Mouse (Mus musculus) stomach, postnatal 0 days (tissue): Measurements from ENCODE around the gene Cog5. TPM values are rescaled to one million over a fixed set of nuclear protein-coding genes. Genes with fewer than 3 reads are reported as not detected.

ENCODE experiments used
- ATAC-seq: fragments of 200-750 bp; cut with Nextera tagmentation; 2 replicates; pipeline ENCODE4 v1.8.0; 2017; ENCODE audit not compliant: low FRiP score, low TSS enrichment
- DNase-seq: peaks from one replicate; pipeline ENCODE4 v3.0.0-alpha.2; 2016; ENCODE audit warnings: low spot score
- H3K27ac ChIP-seq: fragments of 300-500 bp; sonication (generic); replicated peaks from 2 replicates; pipeline ENCODE4 v1.5.1; 2014; ENCODE audit warnings: mild to moderate bottlenecking, control low read depth
- H3K27me3 ChIP-seq: fragments of 300-500 bp; sonication (generic); 2 replicates; pipeline ENCODE4 v1.6.1; 2014; ENCODE audit warnings: low read length; ENCODE audit not compliant: control insufficient read depth, insufficient read depth
- H3K36me3 ChIP-seq: fragments of 300-500 bp; sonication (generic); 2 replicates; pipeline ENCODE4 v1.6.1; 2014; ENCODE audit warnings: low read length, mixed read lengths; ENCODE audit not compliant: control insufficient read depth, insufficient read depth
- H3K4me1 ChIP-seq: fragments of 300-500 bp; sonication (generic); replicated peaks from 2 replicates; pipeline ENCODE4 v1.6.1; 2014; ENCODE audit warnings: antibody characterized with exemption; ENCODE audit not compliant: control insufficient read depth, insufficient read depth
- H3K4me2 ChIP-seq: fragments of 300-500 bp; sonication (generic); replicated peaks from 2 replicates; pipeline ENCODE4 v1.6.1; 2014; ENCODE audit warnings: low read depth, mild to moderate bottlenecking, control low read depth, moderate library complexity
- H3K4me3 ChIP-seq: fragments of 300-500 bp; sonication (generic); 2 replicates; pipeline ENCODE4 v1.5.1; 2014; ENCODE audit warnings: low read depth, low read length, control low read depth
- H3K9ac ChIP-seq: fragments of 300-500 bp; sonication (generic); 2 replicates; pipeline ENCODE4 v1.6.1; 2014; ENCODE audit warnings: mild to moderate bottlenecking, low read length, control low read depth, mixed read lengths
- H3K9me3 ChIP-seq: fragments of 300-500 bp; sonication (generic); 2 replicates; pipeline ENCODE4 v1.6.1; 2016; ENCODE audit warnings: low read length; ENCODE audit not compliant: control insufficient read depth
- CTCF ChIP-seq: IDR thresholded peaks from 2 replicates; pipeline ENCODE4 v1.5.1; 2016; ENCODE audit warnings: antibody characterized with exemption, low read depth, mild to moderate bottlenecking, moderate library complexity
- EP300 ChIP-seq: optimal IDR thresholded peaks from 2 replicates; pipeline ENCODE3; 2016; ENCODE audit warnings: antibody characterized with exemption
- WGBS: fragments of 180-500 bp; shearing (Covaris S2); extraction: QIAGEN DNeasy Blood & Tissue Kit; methylation state at CpG from one replicate; pipeline ENCODE4 v1.1.7; 2014; 5-methylcytosine and 5-hydroxymethylcytosine counted together
- polyA plus RNA-seq: library from polyadenylated mRNA; unstranded; fragments of >200 nt; fragmentation: Nextera tagmentation; extraction: Ambion mirVana; gene quantifications from 2 replicates; pipeline ENCODE4 v1.2.1, GENCODE M21; 2015

Gene Cog5
- polyA plus RNA-seq, 1 experiment from 2014 or later: 14.4 TPM

- H3K27ac ChIP-seq: no peak overlapping the region
- no peak overlapping the region for H3K9ac ChIP-seq
- H3K36me3 ChIP-seq: no peaks in the 10 kb centered on the region
- ATAC-seq (no peak), DNase-seq (no peak)
- 57% methylated on average over 4 of the region's 4 CpGs for WGBS
- H3K4me3 ChIP-seq: no peak overlapping the region
- H3K4me1 ChIP-seq: no peaks in the 10 kb centered on the region
- no peak overlapping the region for H3K4me2 ChIP-seq
- no peak for TF ChIP-seq CTCF
- H3K27me3 ChIP-seq: no peaks in the 10 kb centered on the region
- H3K9me3 ChIP-seq: no peaks in the 10 kb centered on the region
Measured at GRCm38 (mm10) chr12:31712727-31713126, 58.1 kb downstream of the Cog5 start.

GRCm38 (mm10) chr12:31713600-31713999 is 58.9 kb downstream of the Cog5 start, which contains the start of gene Gpr22:
Gene Gpr22, minus strand, starts transcription at chr12:31713947.
- Histone ChIP-seq H3K27ac (no peak within 1 kb of the TSS), H3K4me2 (no peak within 1 kb of the TSS), H3K9me3 (no peaks in the 10 kb centered on the region), H3K9ac (no peak within 1 kb of the TSS), H3K27me3 (no peaks in the 10 kb centered on the region), H3K4me3 (no peak within 1 kb of the TSS), H3K4me1 (no peaks in the 10 kb centered on the region), H3K36me3 (no peaks in the 10 kb centered on the region)
- 57% methylated on average over 6 of the region's 6 CpGs for WGBS
- ATAC-seq (no peak), DNase-seq (no peak)
- no peak for TF ChIP-seq CTCF
- no peak for TF ChIP-seq EP300

GRCm38 (mm10) chr12:31714070-31714469 is 59.4 kb downstream of the Cog5 start:
- 92% methylated on average over 3 of the region's 3 CpGs for WGBS
- no peaks in the 10 kb centered on the region for H3K27me3 ChIP-seq
- H3K4me2 ChIP-seq: no peak overlapping the region
- no peaks in the 10 kb centered on the region for H3K36me3 ChIP-seq
- no peak overlapping the region for H3K4me3 ChIP-seq
- H3K27ac ChIP-seq: no peak overlapping the region
- H3K9ac ChIP-seq: no peak overlapping the region
- H3K9me3 ChIP-seq: no peaks in the 10 kb centered on the region
- no peak for ATAC-seq
- TF ChIP-seq CTCF (no peak), EP300 (no peak)
- no peak for DNase-seq
- H3K4me1 ChIP-seq: no peaks in the 10 kb centered on the region

GRCm38 (mm10) chr12:31719586-31720275 is 65.1 kb downstream of the Cog5 start:
- no peaks in the 10 kb centered on the region for H3K9me3 ChIP-seq
- no peaks in the 10 kb centered on the region for H3K36me3 ChIP-seq
- TF ChIP-seq CTCF (peak; percentile 73), EP300 (no peak)
- DNase-seq (peak; percentile 26), ATAC-seq (no peak)
- no peak overlapping the region for H3K4me2 ChIP-seq
- no peaks in the 10 kb centered on the region for H3K4me1 ChIP-seq
- no peaks in the 10 kb centered on the region for H3K27me3 ChIP-seq
- H3K27ac ChIP-seq: no peak overlapping the region
- H3K4me3 ChIP-seq: no peak overlapping the region
- H3K9ac ChIP-seq: no peak overlapping the region
- WGBS: 71% methylated on average over 1 of the region's 1 CpGs

GRCm38 (mm10) chr12:31724576-31724975 is 69.9 kb downstream of the Cog5 start:
- Histone ChIP-seq H3K4me2 (no peak overlapping the region), H3K4me3 (no peak overlapping the region), H3K9ac (no peak overlapping the region), H3K36me3 (no peaks in the 10 kb centered on the region), H3K27me3 (no peaks in the 10 kb centered on the region), H3K4me1 (no peaks in the 10 kb centered on the region), H3K9me3 (no peaks in the 10 kb centered on the region), H3K27ac (no peak overlapping the region)
- WGBS: 91% methylated on average over 3 of the region's 3 CpGs
- no peak for DNase-seq
- TF ChIP-seq EP300: no peak
- TF ChIP-seq CTCF: peak; percentile 11; the same call in 1 of the 2 replicates
- ATAC-seq: no peak

- no peak for TF ChIP-seq EP300
- no peak for TF ChIP-seq CTCF
- no peaks in the 10 kb centered on the region for H3K36me3 ChIP-seq
- H3K27ac ChIP-seq: no peak overlapping the region
- WGBS: 86% methylated on average over 12 of the region's 12 CpGs
- no peak for ATAC-seq
- H3K4me3 ChIP-seq: no peak overlapping the region
- H3K4me2 ChIP-seq: no peak overlapping the region
- DNase-seq: no peak
- H3K9me3 ChIP-seq: no peaks in the 10 kb centered on the region
- H3K9ac ChIP-seq: no peak overlapping the region
- no peaks in the 10 kb centered on the region for H3K4me1 ChIP-seq
- no peaks in the 10 kb centered on the region for H3K27me3 ChIP-seq
Measured at GRCm38 (mm10) chr12:31725511-31726275, 71.0 kb downstream of the Cog5 start.
